Mouse (Mus musculus): Measurements from ENCODE around the gene Tm2d3.

Tm2d3 gene

DNA sequence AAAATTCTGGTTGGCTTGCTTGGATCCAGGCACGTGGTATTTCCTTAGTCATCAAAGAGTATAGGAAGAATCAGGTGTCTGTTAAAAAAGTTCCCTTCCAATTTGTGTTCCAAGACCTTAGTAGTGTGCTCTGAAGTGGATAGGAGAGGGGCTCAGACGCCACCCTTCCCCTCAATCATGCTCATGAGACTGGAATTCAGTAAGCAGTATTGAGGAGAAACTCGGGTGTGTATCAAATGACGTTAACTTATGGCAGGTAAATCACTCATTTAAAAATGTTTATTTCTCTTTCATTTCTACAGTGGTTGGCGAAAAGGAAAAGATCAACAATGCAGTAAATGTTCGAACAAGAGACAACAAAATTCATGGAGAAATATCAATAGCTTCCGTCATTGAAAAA, at the start of gene Tm2d3:
Tm2d3 (plus strand) TSS at position 301 of the 400 bp plus-strand sequence.
- TF ChIP-seq GATA4 (IDR thresholded peaks at IDR 0.05; ENCODE audit: insufficient replicate concordance, low read length), result no peak

- no peak for TF ChIP-seq GATA4 (IDR thresholded peaks at IDR 0.05; ENCODE audit: insufficient replicate concordance, low read length)
Measured at GRCm38 (mm10) chr7:65642371-65643304, 48.3 kb upstream of the Tm2d3 start.

- no peak for TF ChIP-seq GATA4 (IDR thresholded peaks at IDR 0.05; ENCODE audit: insufficient replicate concordance, low read length)
Measured at GRCm38 (mm10) chr7:65643861-65644421, 47.0 kb upstream of the Tm2d3 start.

- TF ChIP-seq GATA4 (IDR thresholded peaks at IDR 0.05; ENCODE audit: insufficient replicate concordance, low read length), result 0 out of 2 replicates have a peak, but pooled peaks have one; percentile 6
Measured at GRCm38 (mm10) chr7:65644643-65645351, 46.2 kb upstream of the Tm2d3 start, which contains the start of gene Tarsl2. Tarsl2 (plus strand) TSS chr7:65644898.

- TF ChIP-seq GATA4 (IDR thresholded peaks at IDR 0.05; ENCODE audit: insufficient replicate concordance, low read length), result no peak
Measured at GRCm38 (mm10) chr7:65645996-65646395, 45.0 kb upstream of the Tm2d3 start.

GRCm38 (mm10) chr7:65650662-65651061, 40.3 kb upstream of the Tm2d3 start:
- no peak for TF ChIP-seq GATA4 (IDR thresholded peaks at IDR 0.05; ENCODE audit: insufficient replicate concordance, low read length)

- no peak for TF ChIP-seq GATA4 (IDR thresholded peaks at IDR 0.05; ENCODE audit: insufficient replicate concordance, low read length)
Measured at GRCm38 (mm10) chr7:65657490-65658120, 33.4 kb upstream of the Tm2d3 start.

GRCm38 (mm10) chr7:65663225-65663790, 27.7 kb upstream of the Tm2d3 start:
- TF ChIP-seq GATA4 (IDR thresholded peaks at IDR 0.05; ENCODE audit: insufficient replicate concordance, low read length), result no peak

DNA sequence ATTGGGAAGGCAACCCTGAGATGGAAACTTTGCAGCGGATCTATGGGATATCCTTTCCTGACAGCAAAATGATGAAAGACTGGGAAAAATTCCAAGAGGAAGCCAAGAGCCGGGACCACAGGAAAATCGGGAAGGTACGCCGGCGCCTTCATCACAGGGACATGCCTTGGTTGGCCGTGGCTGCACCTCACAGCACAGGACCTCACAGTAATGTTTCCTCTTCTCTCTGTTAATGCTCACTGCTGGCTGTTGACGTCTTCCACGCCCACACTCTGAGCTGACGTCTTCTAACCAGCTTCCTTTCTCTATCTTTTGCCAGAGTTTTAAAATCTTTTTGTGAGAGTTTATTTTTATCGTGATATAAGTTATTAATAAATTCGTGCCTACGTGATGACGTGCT, 27.1 kb upstream of the Tm2d3 start:
- TF ChIP-seq GATA4 (IDR thresholded peaks at IDR 0.05; ENCODE audit: insufficient replicate concordance, low read length), result no peak

DNA sequence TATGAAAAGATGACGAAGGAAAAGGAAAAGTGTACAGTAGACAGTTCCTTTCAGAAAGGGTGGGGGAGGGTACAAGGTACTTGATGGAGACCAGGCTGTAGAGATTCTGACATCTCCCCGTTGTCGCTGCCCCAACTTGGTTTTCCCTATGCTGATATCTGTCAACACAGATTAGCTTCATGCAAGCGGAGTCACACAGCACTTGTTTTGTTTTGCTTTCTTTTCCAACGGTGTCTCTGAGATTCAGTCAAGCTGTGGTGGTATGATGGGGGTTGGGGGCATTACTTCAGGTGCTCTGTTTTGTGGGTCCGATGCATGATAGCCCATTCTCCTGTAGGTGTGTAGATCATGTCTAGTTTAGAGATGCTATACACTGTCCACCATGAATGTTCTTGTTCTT, 23.5 kb upstream of the Tm2d3 start:
- no peak for TF ChIP-seq GATA4 (IDR thresholded peaks at IDR 0.05; ENCODE audit: insufficient replicate concordance, low read length)

DNA sequence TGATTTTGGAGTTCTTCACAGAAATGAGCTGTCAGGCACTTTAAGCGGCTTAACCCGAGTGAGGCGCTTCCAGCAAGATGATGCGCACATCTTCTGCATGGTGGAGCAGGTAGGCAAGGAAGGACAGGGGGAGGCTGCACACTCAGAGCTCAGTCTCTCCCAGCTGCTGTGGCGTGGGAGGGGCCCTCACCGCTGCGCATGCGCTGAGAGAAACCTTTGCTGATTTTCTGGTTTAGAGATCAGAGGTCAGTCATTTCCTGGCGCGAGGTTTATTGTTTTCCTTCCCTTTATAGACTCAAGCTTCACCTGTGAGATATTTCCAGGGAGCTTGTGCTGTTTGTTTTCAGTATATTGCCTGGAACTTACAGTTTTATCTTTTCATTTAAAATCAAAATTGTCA, 12.9 kb upstream of the Tm2d3 start:
- TF ChIP-seq GATA4 (IDR thresholded peaks at IDR 0.05; ENCODE audit: insufficient replicate concordance, low read length), result no peak

GRCm38 (mm10) chr7:65678900-65679595, 11.9 kb upstream of the Tm2d3 start:
- TF ChIP-seq GATA4 (IDR thresholded peaks at IDR 0.05; ENCODE audit: insufficient replicate concordance, low read length), result no peak

GRCm38 (mm10) chr7:65681166-65681565, 9.8 kb upstream of the Tm2d3 start:
- no peak for TF ChIP-seq GATA4 (IDR thresholded peaks at IDR 0.05; ENCODE audit: insufficient replicate concordance, low read length)

DNA sequence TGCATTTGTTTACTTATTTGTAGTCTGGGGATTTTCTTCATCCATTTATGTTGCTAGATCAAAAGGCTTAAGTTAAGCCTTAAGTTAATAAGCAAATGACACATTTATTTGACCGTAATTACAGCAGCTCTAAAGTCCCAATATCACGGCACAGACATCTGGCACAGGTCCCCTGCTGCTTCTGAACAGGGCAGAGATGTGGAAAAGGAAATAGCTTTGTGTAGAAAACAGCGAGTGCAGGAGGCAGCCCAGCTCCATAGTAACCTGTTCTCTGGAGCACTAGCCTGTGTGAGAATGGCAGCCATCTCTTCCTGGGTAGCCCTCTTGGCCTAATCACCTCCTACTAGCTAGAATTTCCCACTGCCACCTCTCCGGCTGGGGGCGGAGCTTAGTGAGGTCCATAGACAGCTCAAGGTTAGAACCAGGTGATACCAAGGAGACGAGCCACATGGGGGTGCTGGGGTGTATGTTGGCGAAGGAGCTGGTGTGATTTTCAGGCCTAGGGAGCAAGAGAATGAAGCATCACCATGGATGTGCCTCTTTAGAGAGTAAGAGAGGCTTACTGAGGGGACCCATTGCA, 6.6 kb upstream of the Tm2d3 start:
- no peak for TF ChIP-seq GATA4 (IDR thresholded peaks at IDR 0.05; ENCODE audit: insufficient replicate concordance, low read length)
